Mouse (Mus musculus) kidney, adult 2 months (tissue): Measurements from ENCODE around the gene Trove2. TPM values are rescaled to one million over a fixed set of nuclear protein-coding genes. Genes with fewer than 3 reads are reported as not detected.
A peak's percentile ranks its signal among the peaks of the same experiment; 100 is the strongest.

Experiments
- DNase-seq: peaks from one replicate; pipeline ENCODE4 v3.0.0; 2021
- H3K27ac ChIP-seq: fragments of 200-500 bp; 2 replicates; pipeline ENCODE4 v1.5.1; 2012; ENCODE audit warnings: low read depth, low read length, control low read depth, inconsistent platforms; ENCODE audit not compliant: insufficient read depth
- H3K27me3 ChIP-seq: fragments of 200-500 bp; replicated peaks from 2 replicates; pipeline ENCODE4 v1.6.1; 2012; ENCODE audit warnings: mild to moderate bottlenecking, moderate library complexity, low read length, inconsistent platforms; ENCODE audit not compliant: control insufficient read depth, insufficient read depth
- H3K36me3 ChIP-seq: fragments of 200-500 bp; 2 replicates; pipeline ENCODE4 v1.6.1; 2012; ENCODE audit warnings: mild to moderate bottlenecking, moderate library complexity, low read length, inconsistent platforms; ENCODE audit not compliant: control insufficient read depth, insufficient read depth
- H3K4me1 ChIP-seq: fragments of 200-500 bp; 2 replicates; pipeline ENCODE4 v1.6.1; 2011; ENCODE audit warnings: low read length; ENCODE audit not compliant: control insufficient read depth, insufficient read depth
- H3K4me3 ChIP-seq: fragments of 200-500 bp; 2 replicates; pipeline ENCODE4 v1.5.1; 2011; ENCODE audit warnings: mild to moderate bottlenecking, low read depth, low read length, control low read depth; ENCODE audit not compliant: insufficient read depth
- CTCF ChIP-seq: fragments of 200-500 bp; conservative IDR thresholded peaks from 2 replicates; pipeline ENCODE4 v1.5.1; 2011; ENCODE audit warnings: low read depth, mild to moderate bottlenecking, control low read depth, low read length, moderate library complexity, mixed read lengths; ENCODE audit not compliant: insufficient read depth, insufficient read length
- POLR2A ChIP-seq: fragments of 200-500 bp; IDR thresholded peaks from one replicate; pipeline ENCODE4 v1.6.1; 2011; ENCODE audit warnings: low read depth, low read length, control low read depth
- WGBS: fragments of 180-500 bp; shearing (Covaris S2); methylation state at CpG from one replicate; pipeline ENCODE4 v1.1.7; 2018; 5-methylcytosine and 5-hydroxymethylcytosine counted together
- polyA plus RNA-seq: library from polyadenylated mRNA; depleted of rRNA; stranded (reverse); fragments of >200 nt; gene quantifications from 2 replicates; pipeline ENCODE4 v1.2.3, GENCODE M21; 2012

Gene Trove2
- polyA plus RNA-seq, 1 experiment: 2.8 TPM

- DNase-seq: no peak
- WGBS: 77% methylated on average over 1 of the region's 1 CpGs
- Histone ChIP-seq H3K27ac (no peak overlapping the region), H3K36me3 (peaks cover 3% of the 10 kb centered on the region), H3K27me3 (no peaks in the 10 kb centered on the region), H3K4me1 (no peaks in the 10 kb centered on the region), H3K4me3 (no peak overlapping the region)
- no peak for TF ChIP-seq POLR2A
- no peak for TF ChIP-seq CTCF
These were observed 12.4 kb downstream of the Trove2 start for GRCm38 (mm10) chr1:143764443-143764842.

- Histone ChIP-seq H3K4me1 (no peaks in the 10 kb centered on the region), H3K27me3 (no peaks in the 10 kb centered on the region), H3K27ac (no peak overlapping the region), H3K4me3 (no peak overlapping the region), H3K36me3 (peaks cover 5% of the 10 kb centered on the region)
- no peak for TF ChIP-seq CTCF
- no peak for TF ChIP-seq POLR2A
- no peak for DNase-seq
- WGBS: 94% methylated on average over 8 of the region's 8 CpGs
These were observed 14.7 kb downstream of the Trove2 start for GRCm38 (mm10) chr1:143762159-143762558.

GRCm38 (mm10) chr1:143745871-143746270 lies 31.0 kb downstream of the Trove2 start:
- WGBS: 79% methylated on average over 10 of the region's 10 CpGs
- Histone ChIP-seq H3K27ac (peak overlapping the region; percentile 45; the same call in 1 of the 2 replicates), H3K27me3 (no peaks in the 10 kb centered on the region), H3K36me3 (peaks cover 12% of the 10 kb centered on the region), H3K4me1 (no peaks in the 10 kb centered on the region), H3K4me3 (no peak overlapping the region)
- peak; percentile 19 for DNase-seq
- TF ChIP-seq CTCF: no peak
- no peak for TF ChIP-seq POLR2A

GRCm38 (mm10) chr1:143742186-143742585 lies 34.7 kb downstream of the Trove2 start:
- H3K4me3 ChIP-seq: no peak overlapping the region
- H3K27me3 ChIP-seq: no peaks in the 10 kb centered on the region
- no peak for TF ChIP-seq POLR2A
- no peak for TF ChIP-seq CTCF
- WGBS: 95% methylated on average over 6 of the region's 6 CpGs
- no peak for DNase-seq
- peaks cover 9% of the 10 kb centered on the region for H3K36me3 ChIP-seq
- no peak overlapping the region for H3K27ac ChIP-seq
- H3K4me1 ChIP-seq: no peaks in the 10 kb centered on the region; the same call in 1 of the 2 replicates

GRCm38 (mm10) chr1:143741331-143741730 lies 35.5 kb downstream of the Trove2 start:
- Histone ChIP-seq H3K36me3 (peaks cover 6% of the 10 kb centered on the region), H3K4me1 (no peaks in the 10 kb centered on the region; the same call in 1 of the 2 replicates), H3K4me3 (no peak overlapping the region), H3K27ac (no peak overlapping the region), H3K27me3 (no peaks in the 10 kb centered on the region)
- TF ChIP-seq POLR2A (no peak), CTCF (no peak)
- DNase-seq: no peak
- 90% methylated on average over 5 of the region's 5 CpGs for WGBS

GRCm38 (mm10) chr1:143740581-143740980 lies 36.3 kb downstream of the Trove2 start:
- no peak overlapping the region for H3K27ac ChIP-seq
- peaks cover 4% of the 10 kb centered on the region; the same call in 1 of the 2 replicates for H3K36me3 ChIP-seq
- H3K4me3 ChIP-seq: no peak overlapping the region
- WGBS: 90% methylated on average over 10 of the region's 10 CpGs
- no peaks in the 10 kb centered on the region; the same call in 1 of the 2 replicates for H3K4me1 ChIP-seq
- DNase-seq: no peak
- TF ChIP-seq CTCF (no peak), POLR2A (no peak)
- H3K27me3 ChIP-seq: no peaks in the 10 kb centered on the region

GRCm38 (mm10) chr1:143739361-143740350 lies 37.2 kb downstream of the Trove2 start:
- H3K27ac ChIP-seq: peak overlapping the region; percentile 24
- no peaks in the 10 kb centered on the region for H3K27me3 ChIP-seq
- TF ChIP-seq POLR2A (no peak), CTCF (0 out of 2 replicates have a peak, but pooled peaks have one; percentile 6)
- H3K4me1 ChIP-seq: no peaks in the 10 kb centered on the region; the same call in 1 of the 2 replicates
- WGBS: under 1% methylated on average over 71 of the region's 71 CpGs
- H3K36me3 ChIP-seq: no peaks in the 10 kb centered on the region
- H3K4me3 ChIP-seq: peak overlapping the region; percentile 83
- peak; percentile 94 for DNase-seq
